Mouse (Mus musculus): ENCODE data around the gene Aggf1. TPM values are rescaled to one million over a fixed set of nuclear protein-coding genes. Genes with fewer than 3 reads are reported as not detected.

Gene Aggf1
- polyA plus RNA-seq, 1 experiment from 2014 or later: 15.8 TPM

DNA sequence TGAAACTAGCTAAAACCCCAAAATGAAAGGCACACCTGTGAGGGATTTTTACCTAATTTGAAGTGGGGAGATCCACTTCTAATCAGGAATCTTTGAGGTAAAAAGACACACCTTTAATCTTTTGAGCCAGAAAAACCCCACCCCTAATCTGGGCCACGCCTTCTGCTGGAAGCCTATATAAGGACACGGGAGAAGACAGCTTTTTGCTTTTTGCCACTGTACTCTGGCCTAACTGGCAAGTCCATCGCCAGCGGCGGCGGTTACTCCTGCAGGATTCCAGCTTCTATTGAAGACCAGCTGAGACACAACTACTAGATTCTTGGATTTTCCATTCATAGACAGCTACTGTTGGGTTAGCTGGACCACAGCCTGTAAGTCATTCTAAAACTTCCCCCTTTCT is 51.8 kb downstream of the Aggf1 start, which contains the start of gene Zbed3:
Zbed3 (plus strand) TSS at position 213 of the 400 bp plus-strand sequence.
- Histone ChIP-seq H3K27ac (replicated peaks) (0 out of 2 replicates have a peak within 1 kb of the TSS, but pooled peaks have one; percentile 85), H3K4me1 (replicated peaks) (peaks cover 11% of the 10 kb centered on the region; the same call in 1 of the 2 replicates), H3K9ac (peak within 1 kb of the TSS; percentile 72), H3K4me3 (replicated peaks) (peak within 1 kb of the TSS; percentile 63), H3K4me2 (peak within 1 kb of the TSS; percentile 75), H3K27me3 (peaks cover 37% of the 10 kb centered on the region), H3K36me3 (replicated peaks) (no peaks in the 10 kb centered on the region), H3K9me3 (replicated peaks) (no peaks in the 10 kb centered on the region)
- WGBS (ENCODE audit: insufficient replicate concordance): 66% methylated on average over 6 of the region's 6 CpGs
- no peak for ATAC-seq (ENCODE audit: insufficient read depth)

- peaks cover 21% of the 10 kb centered on the region for H3K27me3 ChIP-seq
- H3K36me3 ChIP-seq (replicated peaks): no peaks in the 10 kb centered on the region
- H3K27ac ChIP-seq (replicated peaks): no peak overlapping the region
- H3K9me3 ChIP-seq (replicated peaks): no peaks in the 10 kb centered on the region
- 42% methylated on average over 4 of the region's 4 CpGs for WGBS (ENCODE audit: insufficient replicate concordance)
- no peak for ATAC-seq (ENCODE audit: insufficient read depth)
- no peak overlapping the region for H3K4me3 ChIP-seq (replicated peaks)
- no peak overlapping the region for H3K4me2 ChIP-seq
- no peaks in the 10 kb centered on the region for H3K4me1 ChIP-seq (replicated peaks)
- H3K9ac ChIP-seq: no peak overlapping the region
Measured at GRCm38 (mm10) chr13:95320451-95320850, 54.7 kb downstream of the Aggf1 start.

DNA sequence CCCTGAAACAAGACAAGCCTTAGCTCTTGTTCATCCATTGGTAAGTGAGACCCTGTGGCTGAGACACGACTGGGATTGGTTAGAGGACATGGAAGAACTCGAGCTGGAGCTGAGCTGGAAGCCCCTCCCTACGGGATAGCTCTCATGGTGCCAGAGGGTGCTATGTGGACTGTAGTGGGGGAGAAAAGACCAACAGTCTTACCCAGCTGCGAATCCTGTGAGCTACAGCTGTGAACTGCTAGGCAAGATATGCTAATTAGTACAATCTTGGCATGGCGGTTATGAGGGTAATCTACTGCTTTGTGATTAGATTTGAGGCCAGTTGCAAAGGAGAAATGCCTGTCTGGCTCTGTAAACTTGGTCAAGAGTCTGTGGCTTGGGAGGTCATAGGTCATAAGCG is 56.0 kb downstream of the Aggf1 start:
- H3K4me3 ChIP-seq (replicated peaks): no peak overlapping the region
- H3K27ac ChIP-seq (replicated peaks): no peak overlapping the region
- ATAC-seq (ENCODE audit: insufficient read depth): no peak
- no peak overlapping the region for H3K9ac ChIP-seq
- no peaks in the 10 kb centered on the region for H3K36me3 ChIP-seq (replicated peaks)
- H3K9me3 ChIP-seq (replicated peaks): no peaks in the 10 kb centered on the region
- WGBS (ENCODE audit: insufficient replicate concordance): 46% methylated on average over 6 of the region's 6 CpGs
- H3K27me3 ChIP-seq: 0 out of 2 replicates have a peak, but pooled peaks cover 8% of the 10 kb centered on the region
- no peak overlapping the region for H3K4me2 ChIP-seq
- no peaks in the 10 kb centered on the region for H3K4me1 ChIP-seq (replicated peaks)

- ATAC-seq (ENCODE audit: insufficient read depth): no peak
- H3K27me3 ChIP-seq: no peaks in the 10 kb centered on the region
Measured at GRCm38 (mm10) chr13:95312016-95312415, 63.1 kb downstream of the Aggf1 start.

DNA sequence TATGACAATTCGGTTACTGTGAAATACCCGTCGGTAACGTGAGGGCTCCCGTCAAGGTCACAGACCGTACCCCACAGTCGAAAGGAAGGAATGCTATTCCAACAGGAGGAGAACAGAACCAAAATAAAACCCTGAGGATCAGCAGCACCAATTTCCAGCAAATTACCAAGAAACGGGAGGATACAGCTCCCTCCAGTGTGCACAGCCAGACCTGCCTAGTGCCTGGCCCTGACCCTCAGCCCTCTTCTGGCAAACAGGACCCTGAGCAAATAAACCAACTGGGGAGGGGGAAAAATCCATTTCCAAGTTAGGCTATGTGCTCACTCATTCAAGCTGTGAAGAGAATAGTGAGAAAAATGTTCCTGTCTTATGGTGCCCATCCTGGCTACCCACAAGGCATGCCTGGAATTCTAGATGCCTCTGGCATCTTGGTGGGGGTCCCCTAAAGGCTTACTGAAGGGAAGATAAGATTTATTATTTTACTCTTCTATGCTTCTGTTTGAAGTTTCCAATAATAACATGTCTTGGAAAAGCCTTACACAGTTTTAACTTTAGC is 68.0 kb downstream of the Aggf1 start:
- ATAC-seq (ENCODE audit: insufficient read depth): no peak
- no peaks in the 10 kb centered on the region for H3K27me3 ChIP-seq
- H3K36me3 ChIP-seq (replicated peaks): no peaks in the 10 kb centered on the region
- peak overlapping the region; percentile 33 for H3K4me2 ChIP-seq
- no peaks in the 10 kb centered on the region for H3K4me1 ChIP-seq (replicated peaks)
- 69% methylated on average over 8 of the region's 8 CpGs for WGBS (ENCODE audit: insufficient replicate concordance)
- no peaks in the 10 kb centered on the region for H3K9me3 ChIP-seq (replicated peaks)
- no peak overlapping the region for H3K9ac ChIP-seq
- H3K27ac ChIP-seq (replicated peaks): no peak overlapping the region
- no peak overlapping the region for H3K4me3 ChIP-seq (replicated peaks)

More at GRCm38 (mm10) chr13:95312016-95312415, 63.1 kb downstream of the Aggf1 start:
- Histone ChIP-seq H3K27ac (replicated peaks) (no peak overlapping the region), H3K9me3 (replicated peaks) (no peaks in the 10 kb centered on the region), H3K4me2 (no peak overlapping the region), H3K4me1 (replicated peaks) (no peaks in the 10 kb centered on the region), H3K9ac (no peak overlapping the region), H3K36me3 (replicated peaks) (no peaks in the 10 kb centered on the region), H3K4me3 (replicated peaks) (no peak overlapping the region)
- 63% methylated on average over 6 of the region's 6 CpGs for WGBS (ENCODE audit: insufficient replicate concordance)

DNA sequence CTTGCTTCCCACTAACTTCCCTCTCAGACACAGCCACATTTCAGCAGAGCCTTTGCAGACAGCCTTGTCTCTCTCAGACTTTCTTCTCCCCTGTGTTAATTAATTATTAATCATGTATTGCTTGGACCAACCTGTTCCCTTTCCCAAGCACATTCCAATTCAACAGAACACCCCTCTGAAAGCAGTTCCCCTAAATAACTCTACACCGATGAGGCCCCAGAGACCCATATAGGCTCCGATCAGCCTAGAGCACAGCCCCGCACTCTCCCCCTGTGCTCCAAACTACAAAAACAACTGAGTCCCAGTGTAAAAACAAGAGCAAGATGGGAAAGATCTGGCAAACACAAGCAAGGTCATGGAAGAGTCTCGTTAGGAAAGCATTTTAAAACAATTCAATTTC is 68.6 kb downstream of the Aggf1 start:
- Histone ChIP-seq H3K27ac (replicated peaks) (no peak overlapping the region), H3K9ac (no peak overlapping the region), H3K36me3 (replicated peaks) (no peaks in the 10 kb centered on the region), H3K4me1 (replicated peaks) (no peaks in the 10 kb centered on the region), H3K4me2 (peak overlapping the region; percentile 33; the same call in 1 of the 2 replicates), H3K4me3 (replicated peaks) (no peak overlapping the region), H3K27me3 (no peaks in the 10 kb centered on the region), H3K9me3 (replicated peaks) (no peaks in the 10 kb centered on the region)
- WGBS (ENCODE audit: insufficient replicate concordance): 72% methylated on average over 4 of the region's 4 CpGs
- ATAC-seq (ENCODE audit: insufficient read depth): no peak

Other genes starting within 250 kb of the Aggf1 start
- 0.55 and 0.78 TPM in 2 replicates for gene Pde8b, start 125.0 kb downstream of the Aggf1 start, polyA plus RNA-seq (2015; fragmentation: Nextera tagmentation; extraction: Ambion mirVana)
- gene Zbed3, start 51.7 kb downstream of the Aggf1 start, polyA plus RNA-seq (2015; fragmentation: Nextera tagmentation; extraction: Ambion mirVana): 5.2 and 5.7 TPM in 2 replicates
- 0.16 and 0.18 TPM in 2 replicates for gene Crhbp, start 69.6 kb upstream of the Aggf1 start, polyA plus RNA-seq (2015; fragmentation: Nextera tagmentation; extraction: Ambion mirVana)
- gene S100z, start 103.4 kb upstream of the Aggf1 start, polyA plus RNA-seq (2015; fragmentation: Nextera tagmentation; extraction: Ambion mirVana): not detected in 2 replicates
- 0.47 and 0.71 TPM in 2 replicates for gene F2rl1, start 149.9 kb upstream of the Aggf1 start, polyA plus RNA-seq (2015; fragmentation: Nextera tagmentation; extraction: Ambion mirVana)
- 32.3 and 35.9 TPM in 2 replicates for gene F2r, start 243.1 kb upstream of the Aggf1 start, polyA plus RNA-seq (2015; fragmentation: Nextera tagmentation; extraction: Ambion mirVana)

All from liver, embryonic 15.5 days (tissue).